Mouse (Mus musculus) forebrain, embryonic 16.5 days (tissue): ENCODE measurements around the gene Ptch2. TPM values are rescaled to one million over a fixed set of nuclear protein-coding genes. Genes with fewer than 3 reads are reported as not detected.

Source experiments
- ATAC-seq: fragments of 200-750 bp; cut with Nextera tagmentation; 2 replicates; pipeline ENCODE4 v1.8.0; 2017; ENCODE audit warnings: mild to moderate bottlenecking, moderate library complexity
- H3K27ac ChIP-seq: fragments of 300-500 bp; sonication (generic); 2 replicates; pipeline ENCODE4 v1.5.1; 2014; ENCODE audit warnings: low read length, control low read depth
- H3K27me3 ChIP-seq: fragments of 300-500 bp; sonication (generic); replicated peaks from 2 replicates; pipeline ENCODE4 v1.6.1; 2014; ENCODE audit warnings: low read length; ENCODE audit not compliant: control insufficient read depth, insufficient read depth
- H3K36me3 ChIP-seq: fragments of 300-500 bp; sonication (generic); 2 replicates; pipeline ENCODE4 v1.6.1; 2014; ENCODE audit not compliant: control insufficient read depth, insufficient read depth
- H3K4me1 ChIP-seq: fragments of 300-500 bp; sonication (generic); replicated peaks from 2 replicates; pipeline ENCODE4 v1.6.1; 2014; ENCODE audit warnings: low read length; ENCODE audit not compliant: control insufficient read depth, insufficient read depth
- H3K4me2 ChIP-seq: fragments of 300-500 bp; sonication (generic); 2 replicates; pipeline ENCODE4 v1.6.1; 2014; ENCODE audit warnings: mild to moderate bottlenecking, low read length, control low read depth
- H3K4me3 ChIP-seq: fragments of 300-500 bp; sonication (generic); replicated peaks from 2 replicates; pipeline ENCODE4 v1.5.1; 2014; ENCODE audit warnings: mild to moderate bottlenecking, low read length, control low read depth
- H3K9ac ChIP-seq: fragments of 300-500 bp; sonication (generic); replicated peaks from 2 replicates; pipeline ENCODE4 v1.6.1; 2014; ENCODE audit warnings: low read depth, low read length, control low read depth
- H3K9me3 ChIP-seq: fragments of 300-500 bp; sonication (generic); 2 replicates; pipeline ENCODE4 v1.6.1; 2016; ENCODE audit warnings: low read length; ENCODE audit not compliant: control insufficient read depth
- WGBS: fragments of 180-500 bp; shearing (Covaris S2); extraction: QIAGEN DNeasy Blood & Tissue Kit; methylation state at CpG from one replicate; pipeline ENCODE4 v1.1.7; 2014; 5-methylcytosine and 5-hydroxymethylcytosine counted together
- polyA plus RNA-seq: library from polyadenylated mRNA; unstranded; fragments of >200 nt; fragmentation: Nextera tagmentation; extraction: Ambion mirVana; gene quantifications from 2 replicates; pipeline ENCODE4 v1.2.1, GENCODE M21; 2015

The Ptch2 gene
- polyA plus RNA-seq, 1 experiment from 2014 or later: 5.5 TPM

DNA sequence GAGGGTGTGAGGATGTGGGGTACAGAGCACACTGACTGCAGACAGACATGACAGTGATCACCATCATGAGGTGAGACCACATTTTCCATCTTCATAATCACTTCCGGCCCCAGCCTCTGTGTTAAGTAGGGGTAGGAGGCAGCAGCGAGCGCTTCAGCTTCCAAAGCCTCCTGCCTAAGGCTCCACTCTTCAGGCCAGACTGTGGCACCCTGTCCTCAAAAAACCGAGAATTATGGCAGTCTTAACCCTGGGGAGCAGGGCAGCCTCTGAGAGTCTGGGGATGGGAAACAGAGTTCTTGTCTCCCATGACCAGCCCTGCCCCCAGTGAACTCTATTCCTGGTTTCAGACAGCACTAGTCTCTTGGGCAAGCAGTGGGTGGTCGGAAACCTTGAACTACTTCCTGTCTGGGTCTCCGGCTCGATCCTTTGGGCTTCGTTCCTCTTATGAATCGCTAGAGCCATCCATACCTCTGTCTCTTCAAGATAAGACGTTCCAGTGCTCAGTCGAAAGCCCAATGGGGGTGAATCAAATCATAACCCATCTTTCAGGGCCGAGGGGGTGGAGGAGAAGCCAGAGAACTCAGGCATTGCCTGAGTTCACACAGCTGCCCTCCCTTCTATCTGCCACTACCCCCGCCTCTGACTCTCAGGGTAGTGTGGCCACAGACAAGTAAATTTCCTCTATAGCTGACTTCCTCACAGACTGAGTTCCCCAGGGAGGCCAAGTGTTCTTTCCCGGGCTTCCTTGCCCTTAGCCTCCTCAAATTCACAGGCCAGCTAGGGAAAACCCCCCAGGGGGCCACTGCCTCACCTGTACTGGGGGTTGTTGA lies 28.9 kb downstream of the Ptch2 start:
- H3K27me3 ChIP-seq: no peaks in the 10 kb centered on the region
- peak overlapping the region; percentile 22 for H3K9ac ChIP-seq
- peaks cover 18% of the 10 kb centered on the region for H3K4me1 ChIP-seq
- WGBS: 79% methylated on average over 14 of the region's 14 CpGs
- H3K4me3 ChIP-seq: no peak overlapping the region
- H3K36me3 ChIP-seq: no peaks in the 10 kb centered on the region
- ATAC-seq: no peak
- H3K27ac ChIP-seq: peak overlapping the region; percentile 54
- no peaks in the 10 kb centered on the region for H3K9me3 ChIP-seq
- 0 out of 2 replicates have a peak overlapping the region, but pooled peaks have one; percentile 2 for H3K4me2 ChIP-seq

DNA sequence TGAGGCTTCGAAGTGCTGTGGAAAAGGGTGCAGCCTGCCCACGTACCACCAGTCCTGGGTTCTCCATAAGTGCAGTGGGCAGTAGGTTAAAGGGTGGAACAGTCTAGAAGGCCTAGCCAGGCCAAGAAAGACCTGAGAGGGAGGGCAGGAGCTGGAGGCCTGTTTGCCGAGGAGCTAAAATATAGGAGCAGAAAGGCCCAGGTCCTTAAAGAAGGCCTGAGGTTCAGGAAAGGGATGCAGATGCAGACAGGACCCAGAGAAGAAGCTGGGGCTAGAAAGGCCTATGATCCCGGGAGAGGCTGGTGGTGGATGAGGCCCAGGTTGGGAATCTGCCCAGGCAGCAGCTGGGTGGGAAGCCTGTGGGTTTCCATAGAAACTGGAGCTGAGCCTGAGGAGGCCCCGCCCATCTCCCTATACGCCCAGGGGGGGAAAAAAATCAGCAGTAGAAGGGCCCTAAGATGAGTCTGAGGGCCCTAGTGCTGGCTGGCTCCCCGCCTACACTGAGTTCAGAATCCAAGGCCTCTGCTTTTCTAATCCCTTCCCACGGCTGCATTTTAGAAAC lies 29.6 kb downstream of the Ptch2 start, which contains the start of gene Btbd19:
Gene Btbd19 (minus strand): TSS at position 378 of the 562 bp plus-strand sequence.
- 25% methylated on average over 8 of the region's 8 CpGs for WGBS
- peak; percentile 52 for ATAC-seq
- no peak within 1 kb of the TSS for H3K4me3 ChIP-seq
- no peaks in the 10 kb centered on the region for H3K27me3 ChIP-seq
- peaks cover 14% of the 10 kb centered on the region for H3K4me1 ChIP-seq
- H3K4me2 ChIP-seq: peak within 1 kb of the TSS; percentile 2; the same call in 1 of the 2 replicates
- peak within 1 kb of the TSS; percentile 22 for H3K9ac ChIP-seq
- no peaks in the 10 kb centered on the region for H3K9me3 ChIP-seq
- H3K36me3 ChIP-seq: no peaks in the 10 kb centered on the region
- H3K27ac ChIP-seq: peak within 1 kb of the TSS; percentile 54

DNA sequence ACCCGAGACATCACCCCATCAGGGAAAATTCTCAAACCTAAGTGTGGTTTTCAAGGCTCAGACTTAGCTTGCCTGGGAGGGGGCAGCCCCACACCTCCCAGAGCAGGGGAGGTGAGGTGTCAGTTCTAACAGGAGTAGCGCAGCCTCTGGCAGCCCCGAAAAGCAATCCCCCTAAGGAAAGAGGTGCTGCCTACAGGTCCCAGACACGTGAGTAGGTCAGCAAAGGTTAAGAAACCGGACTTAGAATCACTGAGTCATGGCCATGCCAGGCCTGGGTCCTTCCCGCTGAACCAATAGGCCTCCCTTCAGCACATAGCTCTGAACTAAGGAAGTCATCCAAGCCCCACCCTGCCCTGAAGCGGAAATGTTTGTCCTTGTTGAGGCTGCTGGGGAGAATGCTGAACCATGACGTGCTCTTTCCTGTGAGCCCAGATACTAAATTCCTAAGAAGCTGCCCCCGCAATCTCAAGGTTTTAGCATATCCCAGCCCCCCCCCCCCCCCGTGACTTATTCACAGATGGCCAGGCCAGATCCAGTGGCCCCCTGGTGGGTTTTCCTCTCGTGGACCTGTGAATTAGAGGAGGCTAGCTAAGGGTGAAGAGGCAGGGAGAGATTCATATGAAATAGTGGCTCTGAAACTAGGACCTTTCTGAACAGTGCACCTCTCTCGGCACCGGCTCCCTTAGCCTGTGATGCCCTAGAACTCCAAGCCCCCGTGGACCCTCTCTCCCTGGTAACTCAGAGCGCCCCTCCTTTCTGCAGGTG lies 30.2 kb downstream of the Ptch2 start:
- 52% methylated on average over 15 of the region's 15 CpGs for WGBS

DNA sequence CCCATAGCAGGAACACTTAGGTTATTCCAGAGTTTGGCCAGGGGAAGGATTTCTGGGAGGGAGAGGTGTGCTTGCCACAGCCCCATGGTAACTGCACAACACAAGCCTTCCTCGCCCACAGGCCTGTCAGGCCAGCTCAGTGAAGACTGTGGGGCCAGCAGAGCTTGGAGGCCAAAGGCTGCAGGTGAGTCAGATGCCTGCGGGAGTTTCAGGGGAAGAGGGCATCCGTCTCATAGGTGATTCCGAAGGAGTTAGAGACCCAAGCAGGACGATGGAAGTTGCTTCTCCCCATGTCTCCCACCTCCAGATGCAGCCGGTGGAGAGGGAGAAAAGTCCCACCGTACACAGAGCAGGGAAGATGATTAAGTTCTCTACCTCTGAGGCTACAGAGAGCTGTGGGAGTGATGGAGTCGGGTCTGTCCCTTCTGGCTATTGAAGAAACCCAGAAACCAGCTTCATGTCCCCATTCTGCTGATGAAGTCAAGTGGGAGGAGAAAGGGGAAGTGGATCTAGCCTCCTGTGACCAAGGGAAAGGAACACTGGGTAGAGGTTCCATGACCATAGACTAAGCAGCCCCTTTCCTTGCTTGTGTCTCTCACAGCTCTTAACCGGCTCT lies 30.9 kb downstream of the Ptch2 start, which contains the start of gene Tctex1d4:
Gene Tctex1d4 (plus strand): TSS at position 120 of the 616 bp plus-strand sequence.
- Histone ChIP-seq H3K27ac (peak within 1 kb of the TSS; percentile 54), H3K9me3 (no peaks in the 10 kb centered on the region), H3K4me2 (no peak within 1 kb of the TSS), H3K9ac (peak within 1 kb of the TSS; percentile 22), H3K4me3 (no peak within 1 kb of the TSS), H3K27me3 (no peaks in the 10 kb centered on the region), H3K4me1 (peaks cover 17% of the 10 kb centered on the region), H3K36me3 (no peaks in the 10 kb centered on the region)
- no peak for ATAC-seq
- WGBS: 86% methylated on average over 9 of the region's 9 CpGs

More for the DNA sequence above, 30.2 kb downstream of the Ptch2 start:
- Histone ChIP-seq H3K4me3 (no peak overlapping the region), H3K4me2 (no peak overlapping the region), H3K9me3 (no peaks in the 10 kb centered on the region), H3K27me3 (no peaks in the 10 kb centered on the region), H3K4me1 (peaks cover 14% of the 10 kb centered on the region), H3K9ac (peak overlapping the region; percentile 22; the same call in 1 of the 2 replicates), H3K36me3 (no peaks in the 10 kb centered on the region), H3K27ac (peak overlapping the region; percentile 54; the same call in 1 of the 2 replicates)
- ATAC-seq: peak; percentile 4; the same call in 1 of the 2 replicates

DNA sequence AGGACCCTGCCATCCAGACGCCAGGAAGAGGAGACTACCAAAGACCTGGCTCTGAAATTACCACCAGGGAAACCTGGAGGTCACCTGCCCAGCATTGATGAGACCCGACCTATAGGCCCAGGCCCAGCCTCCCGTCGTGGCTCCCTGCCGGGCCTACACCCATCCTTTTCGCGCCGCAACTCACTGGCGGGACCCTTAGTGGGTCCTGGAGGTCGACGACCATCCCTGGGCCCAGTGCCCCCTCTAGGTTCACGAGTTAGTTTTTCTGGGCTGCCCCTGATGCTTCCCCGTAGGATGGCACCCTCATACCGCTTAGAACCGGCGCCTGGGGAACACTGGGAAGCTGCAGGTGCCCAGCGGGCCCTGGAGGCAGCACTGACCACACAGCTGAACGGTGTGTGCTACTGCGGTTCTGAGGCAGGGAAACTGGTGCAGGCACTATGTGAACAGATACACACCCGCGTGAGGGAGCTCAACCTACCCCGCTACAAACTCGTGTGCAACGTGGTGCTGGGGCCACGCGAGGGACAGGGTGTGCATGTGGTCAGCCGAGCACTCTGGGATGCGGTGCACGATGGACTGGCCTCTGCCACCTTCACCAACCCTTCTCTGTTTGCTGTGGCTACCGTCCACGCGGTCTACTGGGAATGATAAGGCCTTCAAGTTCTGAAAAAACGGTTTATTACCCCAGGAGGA lies 32.3 kb downstream of the Ptch2 start:
- Histone ChIP-seq H3K4me1 (peaks cover 30% of the 10 kb centered on the region), H3K36me3 (no peaks in the 10 kb centered on the region), H3K4me2 (no peak overlapping the region), H3K27ac (no peak overlapping the region), H3K27me3 (no peaks in the 10 kb centered on the region), H3K9me3 (no peaks in the 10 kb centered on the region), H3K4me3 (no peak overlapping the region), H3K9ac (no peak overlapping the region)
- ATAC-seq: no peak
- WGBS: 89% methylated on average over 33 of the region's 33 CpGs

DNA sequence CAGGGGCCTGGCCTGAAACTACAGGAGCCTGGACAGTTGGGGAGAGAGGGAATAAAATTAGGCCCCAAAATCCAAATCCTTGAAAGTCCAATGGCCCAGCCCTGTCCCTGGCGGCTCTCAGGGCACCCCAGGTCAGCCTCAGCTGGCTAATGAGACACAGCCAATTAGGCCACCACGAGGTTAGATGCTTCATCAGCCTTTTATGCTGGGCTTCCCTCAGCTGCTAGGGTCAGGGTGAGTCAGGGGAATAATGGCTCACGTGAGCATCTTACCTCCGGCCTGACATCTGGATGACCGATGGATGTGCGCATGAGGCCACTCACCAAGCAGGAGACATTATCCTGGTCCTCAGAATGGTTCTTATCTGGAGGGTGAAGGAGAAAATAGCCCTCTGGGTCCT lies 34.9 kb downstream of the Ptch2 start:
- Histone ChIP-seq H3K36me3 (no peaks in the 10 kb centered on the region), H3K4me1 (peaks cover 25% of the 10 kb centered on the region), H3K4me3 (no peak overlapping the region), H3K27ac (no peak overlapping the region), H3K27me3 (0 out of 2 replicates have a peak, but pooled peaks cover 3% of the 10 kb centered on the region), H3K9me3 (no peaks in the 10 kb centered on the region), H3K9ac (no peak overlapping the region), H3K4me2 (no peak overlapping the region)
- no peak for ATAC-seq
- 38% methylated on average over 6 of the region's 6 CpGs for WGBS

DNA sequence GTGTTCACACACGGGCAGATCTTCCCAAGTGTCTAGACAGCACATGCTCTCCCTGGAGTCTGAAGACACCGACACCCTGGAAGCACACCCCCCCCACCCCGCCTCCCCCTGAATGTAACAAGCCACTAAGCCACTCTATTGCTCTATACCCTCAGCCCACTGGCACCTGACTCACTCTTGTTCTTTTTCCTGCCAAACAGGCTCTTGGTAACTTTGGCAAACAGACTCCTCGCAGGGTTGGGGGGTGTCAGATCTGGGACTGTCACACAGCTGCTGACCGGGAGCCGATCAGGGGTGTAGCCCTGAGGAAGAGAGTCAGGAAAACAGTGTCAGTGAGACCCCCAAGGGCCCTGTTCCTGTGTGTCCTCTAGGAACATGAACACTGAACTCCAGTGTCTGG lies 35.3 kb downstream of the Ptch2 start:
- 0 out of 2 replicates have a peak, but pooled peaks cover 4% of the 10 kb centered on the region for H3K27me3 ChIP-seq
- peaks cover 21% of the 10 kb centered on the region for H3K4me1 ChIP-seq
- no peaks in the 10 kb centered on the region for H3K9me3 ChIP-seq
- WGBS: 43% methylated on average over 6 of the region's 6 CpGs
- H3K36me3 ChIP-seq: no peaks in the 10 kb centered on the region
- H3K27ac ChIP-seq: no peak overlapping the region
- H3K4me2 ChIP-seq: no peak overlapping the region
- ATAC-seq: no peak
- no peak overlapping the region for H3K4me3 ChIP-seq
- no peak overlapping the region for H3K9ac ChIP-seq

DNA sequence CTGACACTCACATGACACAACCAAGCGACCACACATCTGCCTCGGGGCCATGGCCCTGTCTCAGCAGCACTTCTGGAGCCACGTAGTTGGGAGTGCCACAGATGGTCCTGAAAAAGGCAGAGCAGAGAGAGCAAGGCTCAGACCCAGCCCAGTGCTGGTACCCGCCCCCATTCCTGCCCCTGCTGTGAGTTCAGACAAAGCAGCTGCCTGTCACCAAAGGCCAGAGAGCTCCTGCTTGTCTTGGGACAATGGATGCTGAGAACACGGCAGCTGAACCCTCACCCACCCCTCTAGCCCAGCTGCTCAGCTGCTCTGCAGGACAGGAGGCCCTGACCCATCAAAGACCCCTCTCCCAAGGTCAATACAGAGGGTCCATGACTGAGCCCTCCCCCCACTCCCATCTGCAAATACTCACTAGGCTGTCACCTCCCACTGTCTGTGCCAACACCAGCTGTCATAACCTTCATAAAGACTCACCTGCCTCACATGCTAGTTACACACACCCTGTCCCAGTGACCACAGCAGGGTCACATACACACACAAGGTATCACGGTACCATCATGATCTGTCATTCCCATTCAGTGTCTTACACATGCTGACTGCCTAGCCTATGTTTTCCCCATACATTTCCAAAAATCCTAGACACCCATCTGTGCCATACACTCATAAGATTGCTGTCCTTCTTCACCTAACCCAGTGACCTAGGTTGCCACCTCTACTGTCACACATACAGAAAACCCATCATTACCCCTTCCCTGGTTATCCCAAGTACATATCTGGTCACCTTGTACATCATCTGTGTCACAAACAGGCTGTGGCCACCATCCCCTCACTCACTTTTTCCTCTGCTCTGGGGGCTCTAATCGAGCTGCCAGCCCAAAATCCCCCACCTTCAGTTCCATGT lies 36.3 kb downstream of the Ptch2 start:
- Histone ChIP-seq H3K9me3 (no peaks in the 10 kb centered on the region), H3K4me1 (peaks cover 20% of the 10 kb centered on the region), H3K4me3 (peak overlapping the region; percentile 66), H3K9ac (no peak overlapping the region; the same call in none of the 2 replicates), H3K36me3 (no peaks in the 10 kb centered on the region), H3K27me3 (0 out of 2 replicates have a peak, but pooled peaks cover 4% of the 10 kb centered on the region), H3K27ac (no peak overlapping the region), H3K4me2 (peak overlapping the region; percentile 93)
- ATAC-seq: peak; percentile 19; the same call in 1 of the 2 replicates
- WGBS: 5% methylated on average over 7 of the region's 7 CpGs
